Mouse (Mus musculus): ENCODE results near the gene Cd81. TPM values are rescaled to one million over a fixed set of nuclear protein-coding genes. Genes with fewer than 3 reads are reported as not detected.

Gene Cd81
- total and polyA plus RNA-seq, 3 experiments = 105 to 133 TPM; not detected in 1

DNA sequence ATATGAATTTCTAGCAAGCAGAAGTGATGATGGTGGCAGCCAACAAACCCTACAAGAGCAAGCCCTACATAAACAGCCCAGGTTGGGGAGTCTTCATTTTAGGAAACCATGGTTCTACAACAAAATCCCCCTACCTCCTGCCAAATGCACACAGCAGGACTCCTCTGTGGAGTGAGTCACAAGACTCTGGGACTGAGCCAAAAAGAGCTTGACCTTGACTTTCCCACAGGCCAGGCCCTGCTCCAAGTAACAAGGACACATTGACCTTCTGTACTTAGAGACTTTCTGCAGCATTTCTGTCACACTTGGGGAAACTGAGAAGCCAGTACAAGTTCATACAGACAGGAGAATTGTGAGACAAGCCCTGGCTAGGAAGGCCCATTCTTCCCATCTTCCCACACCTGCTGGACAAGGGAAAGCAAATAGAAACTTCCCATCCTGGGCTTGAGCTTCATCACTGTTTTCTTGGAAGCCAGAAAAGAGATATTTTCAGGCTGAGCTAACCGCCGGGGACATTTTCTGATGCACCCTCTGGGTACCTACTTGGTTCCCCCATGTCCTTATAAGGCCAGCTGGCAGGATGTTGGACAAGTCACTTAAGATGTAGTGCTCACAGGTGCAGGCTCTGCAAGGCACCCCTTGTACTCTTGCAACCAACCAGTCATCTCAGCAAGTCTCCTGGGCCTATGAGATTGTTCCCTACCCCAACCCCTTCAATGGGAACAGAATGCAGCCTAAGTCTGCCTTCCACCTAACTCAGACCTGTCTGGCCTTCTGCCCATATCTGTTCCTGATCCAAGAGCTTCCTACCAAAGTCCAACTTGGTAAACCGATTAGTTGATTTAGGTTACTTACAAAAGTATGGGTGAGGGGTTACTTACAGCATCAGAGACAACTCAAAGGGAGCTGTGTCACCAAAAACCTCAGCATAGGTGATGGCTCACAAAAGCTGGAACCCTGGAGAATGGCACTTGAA is 2.4 kb upstream of the Cd81 start:
- Histone ChIP-seq H3K27me3 (ENCODE audit: control insufficient read depth in 1 of 2, insufficient read depth in 2 of 2, low read length in 2 of 2) (no peaks in the 10 kb centered on the region), H3K4me1 (ENCODE audit: control insufficient read depth in 1 of 2, insufficient read depth in 2 of 2, low read length in 2 of 2) (peaks cover 11 to 31% of the 10 kb centered on the region in 2 experiments)
- TF ChIP-seq MEF2A (IDR thresholded peaks at IDR 0.05; ENCODE audit: extremely low read depth, insufficient replicate concordance, low read depth, low read length, poor library complexity, severe bottlenecking) (no peak), TBP (IDR thresholded peaks at IDR 0.05; ENCODE audit: low read depth, low read length) (no peak), MYC (IDR thresholded peaks at IDR 0.05; ENCODE audit: low read depth, low read length) (no peak), SMC3 (IDR thresholded peaks at IDR 0.05; ENCODE audit: low read depth, low read length) (no peak), ZKSCAN1 (IDR thresholded peaks at IDR 0.05; ENCODE audit: low read depth, low read length) (no peak), MAX (IDR thresholded peaks at IDR 0.05; ENCODE audit: low read length) (no peak), POLR2AphosphoS5 (IDR thresholded peaks at IDR 0.05; ENCODE audit: borderline replicate concordance, low read depth, low read length) (no peak), RCOR1 (IDR thresholded peaks at IDR 0.05; ENCODE audit: low read depth, low read length) (no peak), ETS1 (IDR thresholded peaks at IDR 0.05; ENCODE audit: low read depth, low read length) (no peak)

DNA sequence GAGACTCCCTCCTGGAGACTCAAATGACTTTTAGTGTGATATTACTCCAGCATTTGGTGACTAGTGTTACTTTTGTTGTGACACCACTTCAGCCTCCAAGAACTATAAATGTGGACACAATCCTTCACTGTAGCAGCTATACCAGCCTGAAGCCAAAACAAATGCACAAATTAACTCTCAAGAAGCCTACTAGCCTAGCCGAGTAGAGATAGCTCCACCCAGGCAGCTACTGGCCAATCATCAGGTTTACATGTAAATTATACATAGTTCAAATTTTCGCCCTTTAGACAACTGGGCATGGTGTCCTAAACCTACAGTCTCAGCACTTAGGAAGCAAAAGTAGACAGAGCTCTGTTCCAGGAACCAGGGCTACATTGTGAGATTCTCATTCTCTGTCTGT is 1.2 kb upstream of the Cd81 start:
- Histone ChIP-seq H3K9me3 (replicated peaks; ENCODE audit: insufficient read depth, low read length) (no peaks in the 10 kb centered on the region), H3K9ac (ENCODE audit: control insufficient read depth, low read depth, low read length, poor library complexity, severe bottlenecking) (peak overlapping the region; percentile 12; the same call in 1 of the 2 replicates), H3K4me3 (ENCODE audit: control insufficient read depth in 1 of 2, insufficient read depth in 1 of 2, low read depth in 2 of 2, low read length in 2 of 2) (peak overlapping the region in 1 of 2 experiments; percentile 33; a peak in 2 of 4 replicates), H3K27me3 (ENCODE audit: control insufficient read depth in 1 of 2, insufficient read depth in 2 of 2, low read length in 2 of 2) (no peaks in the 10 kb centered on the region), H3K36me3 (ENCODE audit: control insufficient read depth in 1 of 2, insufficient read depth in 2 of 2, low read length in 2 of 2) (peaks cover 0 to 35% of the 10 kb centered on the region in 2 experiments; a peak in 2 of 4 replicates), H3K4me1 (ENCODE audit: control insufficient read depth in 1 of 2, insufficient read depth in 2 of 2, low read length in 2 of 2) (peaks cover 21 to 39% of the 10 kb centered on the region in 2 experiments), H3K27ac (ENCODE audit: control insufficient read depth, low read depth, low read length) (no peak overlapping the region), H3K79me2 (ENCODE audit: control insufficient read depth, insufficient read depth, low read length, poor library complexity) (peaks cover 23% of the 10 kb centered on the region)
- no peak for TF ChIP-seq USF2 (IDR thresholded peaks at IDR 0.05; ENCODE audit: borderline replicate concordance in 1 of 2, insufficient read depth in 1 of 2, low read depth in 1 of 2, low read length in 2 of 2)
- TF ChIP-seq RAD21 (IDR thresholded peaks at IDR 0.05; ENCODE audit: low read depth, low read length) = no peak
- no peak for TF ChIP-seq HCFC1 (IDR thresholded peaks at IDR 0.05; ENCODE audit: low read depth, low read length)
- TF ChIP-seq SMC3 (IDR thresholded peaks at IDR 0.05; ENCODE audit: low read depth, low read length) = no peak
- no peak for TF ChIP-seq NRF1 (IDR thresholded peaks at IDR 0.05; ENCODE audit: insufficient read depth, low read depth, low read length, poor library complexity, severe bottlenecking)
- no peak for TF ChIP-seq E2F4 (IDR thresholded peaks at IDR 0.05; ENCODE audit: borderline replicate concordance, low read depth, low read length)
- TF ChIP-seq ZC3H11A (IDR thresholded peaks at IDR 0.05; ENCODE audit: low read depth, low read length) = no peak
- no peak for TF ChIP-seq ZKSCAN1 (IDR thresholded peaks at IDR 0.05; ENCODE audit: low read depth, low read length)
- TF ChIP-seq POLR2AphosphoS2 (IDR thresholded peaks at IDR 0.05; ENCODE audit: low read length) = no peak
- TF ChIP-seq UBTF (IDR thresholded peaks at IDR 0.05; ENCODE audit: borderline replicate concordance, insufficient read depth, low read depth, low read length) = no peak
- TF ChIP-seq SIN3A (IDR thresholded peaks at IDR 0.05; ENCODE audit: low read length) = peak; percentile 38
- 0 out of 2 replicates have a peak, but pooled peaks have one; percentile 37 for TF ChIP-seq ZMIZ1 (IDR thresholded peaks at IDR 0.05; ENCODE audit: low read depth, low read length)
- no peak for TF ChIP-seq USF1 (IDR thresholded peaks at IDR 0.05; ENCODE audit: low read depth, low read length)
- no peak for TF ChIP-seq CTCF (IDR thresholded peaks at IDR 0.05 in 2 of 3, conservative IDR thresholded peaks at IDR 0.05 in 1 of 3; ENCODE audit: control insufficient read depth in 1 of 3, insufficient read depth in 1 of 3, low read depth in 2 of 3, low read length in 3 of 3, poor library complexity in 1 of 3, severe bottlenecking in 1 of 3)
- peak; percentile 36; the same call in 1 of the 2 replicates for TF ChIP-seq TBP (IDR thresholded peaks at IDR 0.05; ENCODE audit: low read depth, low read length)
- no peak for TF ChIP-seq TAL1 (IDR thresholded peaks at IDR 0.05; ENCODE audit: low read length)
- TF ChIP-seq BHLHE40 (IDR thresholded peaks at IDR 0.05; ENCODE audit: borderline replicate concordance, low read depth, low read length) = 0 out of 2 replicates have a peak, but pooled peaks have one; percentile 32
- no peak for TF ChIP-seq MAFK (IDR thresholded peaks at IDR 0.05; ENCODE audit: borderline replicate concordance, low read depth, low read length)
- no peak for TF ChIP-seq ETS1 (IDR thresholded peaks at IDR 0.05; ENCODE audit: low read depth, low read length)
- peak; percentile 49; the same call in 1 of the 2 replicates for TF ChIP-seq MXI1 (IDR thresholded peaks at IDR 0.05; ENCODE audit: low read depth, low read length)
- TF ChIP-seq POLR2A (IDR thresholded peaks at IDR 0.05; ENCODE audit: control insufficient read depth in 1 of 2, insufficient read depth in 1 of 2, low read depth in 1 of 2, low read length in 2 of 2, poor library complexity in 1 of 2) = no peak
- TF ChIP-seq MAZ (IDR thresholded peaks at IDR 0.05; ENCODE audit: low read depth, low read length) = no peak
- DNase-seq (ENCODE audit: low read depth, low spot score) = peak; percentile 78

More for the DNA sequence above, 2.4 kb upstream of the Cd81 start:
- Histone ChIP-seq H3K27ac (ENCODE audit: control insufficient read depth, low read depth, low read length) (no peak overlapping the region), H3K9me3 (replicated peaks; ENCODE audit: insufficient read depth, low read length) (no peaks in the 10 kb centered on the region), H3K36me3 (ENCODE audit: control insufficient read depth in 1 of 2, insufficient read depth in 2 of 2, low read length in 2 of 2) (peaks cover 0 to 25% of the 10 kb centered on the region in 2 experiments; a peak in 2 of 4 replicates), H3K9ac (ENCODE audit: control insufficient read depth, low read depth, low read length, poor library complexity, severe bottlenecking) (no peak overlapping the region), H3K4me3 (ENCODE audit: control insufficient read depth in 1 of 2, insufficient read depth in 1 of 2, low read depth in 2 of 2, low read length in 2 of 2) (no peak overlapping the region), H3K79me2 (ENCODE audit: control insufficient read depth, insufficient read depth, low read length, poor library complexity) (peaks cover 21% of the 10 kb centered on the region)
- no peak for DNase-seq (ENCODE audit: low read depth, low spot score)

All from MEL (cell line).